Mouse (Mus musculus) induced T-regulatory cell, adult 2 months (primary cell): ENCODE measurements around the gene Slc20a1.

Source experiments
- DNase-seq: peaks from one replicate; pipeline ENCODE4 v3.0.0-alpha.2; 2012; ENCODE audit warnings: low read depth

Slc20a1 gene

GRCm38 (mm10) chr2:129227011-129227529 lies 28.5 kb downstream of the Slc20a1 start:
- no peak for DNase-seq

- DNase-seq: no peak
These were observed 29.1 kb downstream of the Slc20a1 start for GRCm38 (mm10) chr2:129227709-129228108.

GRCm38 (mm10) chr2:129228571-129228970 lies 30.0 kb downstream of the Slc20a1 start:
- DNase-seq: no peak

GRCm38 (mm10) chr2:129229316-129229715 lies 30.8 kb downstream of the Slc20a1 start:
- no peak for DNase-seq

GRCm38 (mm10) chr2:129232023-129232422 lies 33.5 kb downstream of the Slc20a1 start:
- DNase-seq: no peak

GRCm38 (mm10) chr2:129232484-129232883 lies 33.9 kb downstream of the Slc20a1 start:
- DNase-seq: no peak

- DNase-seq: no peak
These were observed 34.7 kb downstream of the Slc20a1 start for GRCm38 (mm10) chr2:129233218-129233617.

GRCm38 (mm10) chr2:129233803-129234477 lies 35.4 kb downstream of the Slc20a1 start:
- no peak for DNase-seq

GRCm38 (mm10) chr2:129234731-129235130 lies 36.2 kb downstream of the Slc20a1 start:
- no peak for DNase-seq

GRCm38 (mm10) chr2:129236526-129236925 lies 38.0 kb downstream of the Slc20a1 start:
- no peak for DNase-seq

GRCm38 (mm10) chr2:129240726-129241432 lies 42.3 kb downstream of the Slc20a1 start:
- no peak for DNase-seq

GRCm38 (mm10) chr2:129241845-129242833 lies 43.6 kb downstream of the Slc20a1 start:
- no peak for DNase-seq

- DNase-seq: no peak
These were observed 44.4 kb downstream of the Slc20a1 start for GRCm38 (mm10) chr2:129243005-129243404.

- peak; percentile 59 for DNase-seq
These were observed 45.2 kb downstream of the Slc20a1 start for GRCm38 (mm10) chr2:129243786-129244185.

- no peak for DNase-seq
These were observed 46.0 kb downstream of the Slc20a1 start for GRCm38 (mm10) chr2:129244446-129245120.

GRCm38 (mm10) chr2:129245618-129246017 lies 47.1 kb downstream of the Slc20a1 start:
- DNase-seq: no peak

- no peak for DNase-seq
These were observed 47.9 kb downstream of the Slc20a1 start for GRCm38 (mm10) chr2:129246436-129246835.

- DNase-seq: no peak
These were observed 48.4 kb downstream of the Slc20a1 start for GRCm38 (mm10) chr2:129246924-129247323.

- DNase-seq: no peak
These were observed 49.1 kb downstream of the Slc20a1 start for GRCm38 (mm10) chr2:129247707-129248121.

- no peak for DNase-seq
These were observed 50.8 kb downstream of the Slc20a1 start for GRCm38 (mm10) chr2:129249321-129249720.

- no peak for DNase-seq
These were observed 54.5 kb downstream of the Slc20a1 start for GRCm38 (mm10) chr2:129252836-129253630.
